Mouse (Mus musculus) ovary, adult 18-20 months (tissue): ENCODE data around the gene Tas2r121.

Experiments used
- DNase-seq: peaks from one replicate; pipeline ENCODE4 v3.0.0; 2022; ENCODE audit warnings: low spot score, mixed read lengths

Tas2r121 gene

GRCm38 (mm10) chr6:132700907-132701306 lies at the start of gene Tas2r121:
Gene Tas2r121 (minus strand): TSS chr6:132701007.
- DNase-seq, result no peak

GRCm38 (mm10) chr6:132750206-132750605 lies 49.4 kb upstream of the Tas2r121 start:
- peak; percentile 3 for DNase-seq

GRCm38 (mm10) chr6:132737935-132738334 lies 37.1 kb upstream of the Tas2r121 start, which contains the start of gene Tas2r115:
Gene Tas2r115 (minus strand): TSS chr6:132738035.
- DNase-seq, result no peak

- no peak for DNase-seq
Measured at GRCm38 (mm10) chr6:132711828-132712227, 11.0 kb upstream of the Tas2r121 start, which contains the start of gene Tas2r122. Gene Tas2r122 (minus strand): TSS chr6:132711928.

GRCm38 (mm10) chr6:132691596-132691995 lies 9.2 kb downstream of the Tas2r121 start:
- peak; percentile 8 for DNase-seq

- no peak for DNase-seq
Measured at GRCm38 (mm10) chr6:132656653-132657052, 44.2 kb downstream of the Tas2r121 start, which contains the start of gene Tas2r120. Gene Tas2r120 (plus strand): TSS chr6:132656953.

GRCm38 (mm10) chr6:132651426-132651825 lies 49.4 kb downstream of the Tas2r121 start, which contains the start of gene A630073D07Rik:
Gene A630073D07Rik (minus strand): TSS chr6:132651526.
- DNase-seq, result no peak
